Mouse (Mus musculus) A20 (cell line): ENCODE data around the gene Nxph3.

Experiments
- DNase-seq: peaks from one replicate; pipeline ENCODE4 v3.0.0-alpha.2; 2011; ENCODE audit warnings: low read depth, low spot score

The Nxph3 gene

GRCm38 (mm10) chr11:95514298-95514861 is at the start of gene Nxph3:
Gene Nxph3 (minus strand): TSS chr11:95514570.
- DNase-seq: peak; percentile 45

- DNase-seq: no peak
Measured at GRCm38 (mm10) chr11:95563849-95564248, 49.5 kb upstream of the Nxph3 start.

- DNase-seq: no peak
Measured at GRCm38 (mm10) chr11:95560773-95561172, 46.4 kb upstream of the Nxph3 start.

- no peak for DNase-seq
Measured at GRCm38 (mm10) chr11:95559761-95560160, 45.4 kb upstream of the Nxph3 start.

- no peak for DNase-seq
Measured at GRCm38 (mm10) chr11:95557719-95558118, 43.3 kb upstream of the Nxph3 start.

- no peak for DNase-seq
Measured at GRCm38 (mm10) chr11:95557032-95557431, 42.7 kb upstream of the Nxph3 start.

GRCm38 (mm10) chr11:95555279-95555678 is 40.9 kb upstream of the Nxph3 start:
- no peak for DNase-seq

GRCm38 (mm10) chr11:95550301-95551021 is 36.1 kb upstream of the Nxph3 start:
- no peak for DNase-seq

GRCm38 (mm10) chr11:95546021-95546782 is 31.8 kb upstream of the Nxph3 start:
- DNase-seq: no peak

GRCm38 (mm10) chr11:95544546-95545327 is 30.4 kb upstream of the Nxph3 start:
- DNase-seq: no peak

GRCm38 (mm10) chr11:95540637-95541385 is 26.4 kb upstream of the Nxph3 start:
- DNase-seq: peak; percentile 33

GRCm38 (mm10) chr11:95538378-95539104 is 24.2 kb upstream of the Nxph3 start:
- no peak for DNase-seq

GRCm38 (mm10) chr11:95533484-95534160 is 19.3 kb upstream of the Nxph3 start:
- peak; percentile 70 for DNase-seq

- DNase-seq: no peak
Measured at GRCm38 (mm10) chr11:95532353-95533072, 18.1 kb upstream of the Nxph3 start.

GRCm38 (mm10) chr11:95528231-95528630 is 13.9 kb upstream of the Nxph3 start:
- no peak for DNase-seq

- DNase-seq: no peak
Measured at GRCm38 (mm10) chr11:95527307-95527706, 12.9 kb upstream of the Nxph3 start.

GRCm38 (mm10) chr11:95521563-95521962 is 7.2 kb upstream of the Nxph3 start:
- peak; percentile 76 for DNase-seq

GRCm38 (mm10) chr11:95520456-95521072 is 6.2 kb upstream of the Nxph3 start:
- peak; percentile 90 for DNase-seq

GRCm38 (mm10) chr11:95519996-95520395 is 5.6 kb upstream of the Nxph3 start:
- peak; percentile 29 for DNase-seq
